Mouse (Mus musculus): ENCODE data around the gene Krr1.

- no peak for TF ChIP-seq POLR2A (IDR thresholded peaks at IDR 0.05; ENCODE audit: borderline replicate concordance, control insufficient read depth, low read depth, low read length)
- TF ChIP-seq CTCF (IDR thresholded peaks at IDR 0.05; ENCODE audit: control insufficient read depth, insufficient read depth, low read length): no peak
Observed at GRCm38 (mm10) chr10:111959353-111959752, 13.1 kb upstream of the Krr1 start.

All from bone marrow, adult 2 months (tissue).